Mouse (Mus musculus) mature B cell (primary cell): ENCODE measurements around the gene Nol12.

Source experiments
- in situ Hi-C: fragments of 300-500 bp; cut with MboI; formaldehyde crosslinking; loops from 2 replicates; pipeline ENCODE4 v1.14.3; 2019

Nol12 gene

GRCm38 (mm10) chr15:78916052-78916826 is 18.5 kb upstream of the Nol12 start:
- in situ Hi-C loops, result no loop called here

GRCm38 (mm10) chr15:78918126-78918525 is 16.6 kb upstream of the Nol12 start:
- in situ Hi-C loops, result no loop called here

GRCm38 (mm10) chr15:78919914-78920313 is 14.8 kb upstream of the Nol12 start:
- in situ Hi-C loops, result no loop called here

DNA sequence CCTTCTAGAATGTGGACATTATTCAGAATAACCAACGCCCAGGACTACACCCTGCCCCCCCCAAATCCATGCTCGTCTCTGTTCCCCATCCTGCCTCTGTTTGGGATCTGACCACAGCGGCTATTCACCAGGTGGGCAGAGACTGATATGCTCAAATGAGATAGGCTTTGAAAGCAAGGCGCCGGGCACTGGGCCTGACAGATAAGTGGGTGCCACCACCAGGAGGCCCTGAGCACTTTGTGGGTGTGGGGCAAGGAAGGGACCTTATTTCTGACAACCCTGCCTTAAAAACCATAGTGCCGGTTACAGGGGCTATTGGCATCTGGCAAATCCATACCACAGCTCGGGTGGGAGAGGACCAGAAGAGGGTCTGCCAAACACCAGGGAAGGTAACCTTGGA is 12.0 kb upstream of the Nol12 start:
- in situ Hi-C loops, result no loop called here

GRCm38 (mm10) chr15:78923585-78923984 is 11.1 kb upstream of the Nol12 start:
- in situ Hi-C loops, result no loop called here

DNA sequence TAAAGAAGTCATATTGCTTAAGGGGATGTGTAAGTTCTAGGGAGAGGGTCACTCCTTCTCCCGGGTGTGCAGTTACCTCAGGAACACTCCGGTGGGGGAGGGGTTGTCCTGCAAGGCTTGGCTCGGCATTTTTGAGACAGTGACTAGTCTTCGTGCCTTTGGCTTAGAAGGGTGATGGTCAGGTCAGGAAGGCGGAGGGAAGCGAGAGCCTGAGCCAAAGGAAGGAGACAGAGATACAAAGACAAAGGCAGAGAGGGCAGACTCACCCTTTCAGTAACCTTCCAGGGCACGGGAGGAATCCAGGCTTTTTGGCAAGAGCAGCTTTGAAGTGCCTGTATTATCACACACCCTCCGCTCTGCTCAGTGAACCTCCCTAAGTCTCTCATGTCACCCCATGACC is 9.6 kb upstream of the Nol12 start:
- in situ Hi-C loops, result no loop called here

- in situ Hi-C loops, result no loop called here
These were observed 8.5 kb upstream of the Nol12 start, which contains the start of gene Lgals1 for GRCm38 (mm10) chr15:78926021-78926919. Gene Lgals1 (plus strand): TSS chr15:78926725.

- in situ Hi-C loops, result no loop called here
These were observed 7.5 kb upstream of the Nol12 start for GRCm38 (mm10) chr15:78927021-78927787.

DNA sequence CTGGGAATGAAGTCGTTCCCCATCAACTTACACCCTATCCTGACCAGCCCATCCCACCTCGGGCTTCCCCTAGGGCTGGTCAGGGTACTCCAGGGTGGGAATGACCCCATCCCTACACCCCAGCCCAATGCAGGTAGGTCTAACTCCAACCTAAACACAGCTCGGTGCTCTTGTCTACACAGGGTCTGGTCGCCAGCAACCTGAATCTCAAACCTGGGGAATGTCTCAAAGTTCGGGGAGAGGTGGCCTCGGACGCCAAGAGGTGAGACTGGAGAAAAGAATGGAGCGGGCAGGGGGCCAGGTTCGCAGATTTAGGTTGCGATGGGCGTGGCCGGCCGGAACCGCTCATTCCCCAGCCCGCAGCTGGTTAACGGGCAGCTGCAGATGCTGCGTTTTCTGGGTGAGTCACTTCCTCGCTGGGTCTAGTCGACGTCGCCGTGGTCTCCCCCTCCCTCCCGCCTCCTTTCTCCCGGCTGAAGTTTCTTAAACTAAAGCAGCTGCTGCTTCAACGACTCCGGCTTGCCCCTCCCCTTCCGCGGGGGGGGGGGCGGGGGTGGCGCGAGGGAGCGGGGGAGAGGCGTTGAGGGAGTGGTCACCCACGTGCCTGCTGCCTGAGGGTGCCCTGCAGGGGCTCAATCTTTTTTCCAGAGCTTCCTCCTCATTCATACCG is 6.8 kb upstream of the Nol12 start:
- in situ Hi-C loops, result no loop called here

- in situ Hi-C loops, result no loop called here
These were observed 6.2 kb upstream of the Nol12 start for GRCm38 (mm10) chr15:78928539-78928938.

DNA sequence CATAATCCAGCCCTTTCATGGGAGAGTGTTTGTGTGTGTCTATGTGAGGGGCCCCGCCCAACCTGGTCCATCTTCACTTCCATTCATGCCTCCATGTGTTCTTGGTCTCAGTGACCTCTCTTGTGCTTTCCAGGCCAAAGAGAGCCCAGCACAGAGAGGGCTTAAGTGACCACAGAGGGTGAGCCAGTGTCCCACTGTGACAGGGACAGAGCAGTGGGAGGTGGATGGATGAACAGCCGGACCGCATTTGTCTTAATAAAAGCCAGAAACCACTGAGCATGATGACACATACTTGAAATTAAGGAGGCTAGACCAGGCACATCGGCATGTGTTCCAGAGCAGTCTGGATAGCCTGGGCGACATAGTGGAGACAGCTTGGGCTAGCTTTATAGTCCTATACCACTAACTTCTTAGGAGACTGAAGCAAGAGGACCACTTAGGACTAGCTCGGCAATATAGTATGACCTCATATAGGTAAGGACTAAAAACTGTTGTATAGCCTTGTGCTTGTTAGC is 4.5 kb upstream of the Nol12 start:
- in situ Hi-C loops, result no loop called here

GRCm38 (mm10) chr15:78930801-78931426 is 3.8 kb upstream of the Nol12 start:
- in situ Hi-C loops, result no loop called here

DNA sequence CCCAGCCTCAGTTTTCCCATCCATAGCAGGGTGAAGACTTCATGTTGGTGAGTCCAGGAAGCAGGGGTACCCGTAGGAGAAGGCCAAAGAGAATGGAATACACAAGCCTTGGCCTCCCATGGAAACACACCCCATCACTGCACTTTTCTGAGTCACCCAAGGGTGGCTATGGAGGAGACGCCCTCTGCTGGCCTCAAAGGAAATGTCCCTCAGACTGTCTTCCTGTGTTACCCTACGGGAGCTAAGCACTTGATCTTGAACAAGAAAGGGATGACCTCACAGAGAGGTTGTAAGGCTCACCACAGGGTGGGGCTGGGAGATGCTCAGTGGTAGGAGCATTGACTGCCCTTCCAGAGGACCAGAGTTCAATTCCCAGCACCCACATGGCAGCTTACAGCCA is 3.2 kb upstream of the Nol12 start:
- in situ Hi-C loops, result no loop called here

GRCm38 (mm10) chr15:78936403-78936802 is 1.7 kb downstream of the Nol12 start:
- in situ Hi-C loops, result no loop called here

- in situ Hi-C loops, result no loop called here
These were observed 2.6 kb downstream of the Nol12 start for GRCm38 (mm10) chr15:78937311-78937710.

- in situ Hi-C loops, result no loop called here
These were observed 3.2 kb downstream of the Nol12 start for GRCm38 (mm10) chr15:78937963-78938362.

DNA sequence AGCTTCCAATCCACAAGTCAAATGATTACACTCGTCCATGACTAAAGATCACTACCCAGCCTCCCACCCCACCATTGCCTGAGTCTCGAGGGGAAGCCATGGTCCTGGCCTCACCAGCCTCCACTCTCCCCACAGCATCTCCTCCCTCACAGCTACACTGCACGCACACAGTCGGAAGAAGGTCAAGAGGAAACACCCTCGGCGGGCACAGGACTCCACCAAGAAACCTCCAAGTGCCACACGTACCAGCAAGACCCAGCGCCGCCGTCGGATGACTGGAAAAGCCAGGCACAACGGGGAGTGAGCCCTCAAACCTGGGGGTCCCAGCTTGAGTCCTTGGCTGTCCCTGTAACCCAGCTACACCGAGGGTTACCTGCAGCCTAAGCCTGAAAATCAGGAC is 5.6 kb downstream of the Nol12 start:
- in situ Hi-C loops, result no loop called here

- in situ Hi-C loops, result no loop called here
These were observed 7.9 kb downstream of the Nol12 start for GRCm38 (mm10) chr15:78942663-78943062.

DNA sequence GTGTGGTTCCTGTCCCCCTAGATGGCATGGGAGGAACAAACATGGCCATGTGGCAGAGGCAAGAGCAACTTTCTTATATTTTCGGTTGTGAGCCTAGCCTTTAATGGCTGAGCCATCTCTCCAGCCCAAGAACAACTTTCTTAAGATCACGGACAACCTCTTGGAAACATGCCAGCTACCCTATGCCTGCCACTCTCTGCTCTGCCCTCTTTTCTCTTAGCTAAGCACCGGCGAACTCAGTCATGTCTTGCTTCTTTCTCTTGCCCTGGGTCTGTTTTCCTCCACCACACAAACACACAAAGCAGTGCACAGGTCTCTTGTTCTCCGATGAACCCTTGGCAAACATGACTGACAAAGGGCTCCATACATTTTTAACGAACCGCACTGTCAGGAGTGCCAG is 11.5 kb downstream of the Nol12 start:
- in situ Hi-C loops, result no loop called here

DNA sequence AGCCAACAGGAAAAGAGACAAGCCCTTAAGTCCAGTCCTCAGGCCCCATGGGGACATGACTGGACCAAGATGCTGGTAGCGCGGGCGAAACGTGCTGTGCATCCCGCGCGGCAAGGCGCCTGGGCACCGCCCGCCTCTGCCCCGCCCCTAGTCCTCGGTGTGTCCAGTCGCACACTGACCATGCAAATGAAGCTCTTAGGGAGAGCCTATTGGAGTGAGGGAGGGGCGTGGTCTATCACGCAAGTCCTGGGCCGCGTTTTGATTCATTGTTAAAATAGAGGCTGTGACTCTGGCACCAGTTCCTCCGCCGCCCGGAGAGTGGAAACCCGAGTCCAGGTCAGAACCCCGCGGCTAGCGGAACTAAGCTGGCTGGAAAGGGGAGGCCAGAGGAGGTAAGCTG is 12.9 kb downstream of the Nol12 start, which contains the start of gene Triobp:
Gene Triobp, plus strand, starts transcription at position 68 of the 400 bp plus-strand sequence.
- in situ Hi-C loops, result no loop called here
